Mouse (Mus musculus) lung, adult 2 months (tissue): ENCODE measurements around the gene BC004004.

Experiments
- CTCF ChIP-seq: fragments of 200-500 bp; IDR thresholded peaks from 2 replicates; pipeline ENCODE4 v1.5.1; 2011; ENCODE audit warnings: mild to moderate bottlenecking, low read length, control low read depth; ENCODE audit not compliant: insufficient read depth
- POLR2A ChIP-seq: fragments of 200-500 bp; IDR thresholded peaks from 2 replicates; pipeline ENCODE4 v1.6.1; 2011; ENCODE audit warnings: low read depth, mild to moderate bottlenecking, control low read depth, low read length, borderline replicate concordance; ENCODE audit errors: extremely low read depth

- no peak for TF ChIP-seq CTCF
- TF ChIP-seq POLR2A = no peak
Measured at GRCm38 (mm10) chr17:29292996-29293395, 24.4 kb downstream of the BC004004 start.
